Mouse (Mus musculus) thymus, adult 2 months (tissue): ENCODE data around the gene Ppcdc. TPM values are rescaled to one million over a fixed set of nuclear protein-coding genes. Genes with fewer than 3 reads are reported as not detected.
"Not testable (repeated sequence)": the region's sequence is repeated elsewhere in the genome, so short reads cannot be mapped to it uniquely, and the experiment has no call there.

Experiments
- DNase-seq: peaks from one replicate; pipeline ENCODE4 v3.0.0; 2021
- H3K27ac ChIP-seq: fragments of 200-500 bp; 2 replicates; pipeline ENCODE4 v1.5.1; 2012; ENCODE audit warnings: low read length, control low read depth; ENCODE audit not compliant: control insufficient read depth, insufficient read depth
- H3K27me3 ChIP-seq: fragments of 200-500 bp; 2 replicates; pipeline ENCODE4 v1.6.1; 2012; ENCODE audit warnings: mild to moderate bottlenecking, low read length, moderate library complexity, mixed read lengths; ENCODE audit not compliant: control insufficient read depth, insufficient read depth
- H3K36me3 ChIP-seq: fragments of 200-500 bp; 2 replicates; pipeline ENCODE4 v1.6.1; 2012; ENCODE audit warnings: mild to moderate bottlenecking, low read length, moderate library complexity; ENCODE audit not compliant: control insufficient read depth, insufficient read depth
- H3K4me1 ChIP-seq: fragments of 200-500 bp; replicated peaks from 2 replicates; pipeline ENCODE4 v1.6.1; 2012; ENCODE audit warnings: low read length; ENCODE audit not compliant: control insufficient read depth, insufficient read depth
- H3K4me3 ChIP-seq: fragments of 200-500 bp; 2 replicates; pipeline ENCODE4 v1.5.1; 2012; ENCODE audit warnings: mild to moderate bottlenecking, low read length, control low read depth, moderate library complexity; ENCODE audit not compliant: control insufficient read depth, insufficient read depth
- CTCF ChIP-seq: fragments of 200-500 bp; IDR thresholded peaks from 2 replicates; pipeline ENCODE4 v1.5.1; 2012; ENCODE audit warnings: mild to moderate bottlenecking, control low read depth, low read length, moderate library complexity, borderline replicate concordance; ENCODE audit not compliant: control insufficient read depth, poor library complexity, insufficient read depth; ENCODE audit errors: extremely low read depth
- POLR2A ChIP-seq: fragments of 200-500 bp; IDR thresholded peaks from 2 replicates; pipeline ENCODE4 v1.6.1; 2012; ENCODE audit warnings: mild to moderate bottlenecking, low read length, control low read depth, moderate library complexity; ENCODE audit not compliant: control insufficient read depth, poor library complexity, insufficient read depth; ENCODE audit errors: extremely low read depth
- WGBS: fragments of 180-500 bp; shearing (Covaris S2); methylation state at CpG from one replicate; pipeline ENCODE4 v1.1.7; 2018; 5-methylcytosine and 5-hydroxymethylcytosine counted together
- polyA plus RNA-seq: library from polyadenylated mRNA; depleted of rRNA; stranded (reverse); fragments of >200 nt; gene quantifications from 2 replicates; pipeline ENCODE4 v1.2.3, GENCODE M21; 2012

Ppcdc gene
- polyA plus RNA-seq, 1 experiment: 73.8 TPM

GRCm38 (mm10) chr9:57428391-57428790 is 11.5 kb downstream of the Ppcdc start:
- H3K4me1 ChIP-seq: peaks cover 12% of the 10 kb centered on the region

GRCm38 (mm10) chr9:57427937-57428336 is 12.0 kb downstream of the Ppcdc start:
- H3K36me3 ChIP-seq: no peaks in the 10 kb centered on the region

More at GRCm38 (mm10) chr9:57428391-57428790, 11.5 kb downstream of the Ppcdc start:
- DNase-seq: no peak
- Histone ChIP-seq H3K4me3 (no peak overlapping the region), H3K27ac (no peak overlapping the region), H3K36me3 (no peaks in the 10 kb centered on the region), H3K27me3 (no peaks in the 10 kb centered on the region)
- TF ChIP-seq CTCF (no peak), POLR2A (no peak)
- 82% methylated on average over 4 of the region's 4 CpGs for whole genome bisulfite sequencing

GRCm38 (mm10) chr9:57427123-57427522 is 12.8 kb downstream of the Ppcdc start:
- not testable (repeated sequence) for DNase-seq, H3K4me3 ChIP-seq, H3K36me3 ChIP-seq, H3K27ac ChIP-seq, H3K27me3 ChIP-seq, H3K4me1 ChIP-seq
- 82% methylated on average over 4 of the region's 4 CpGs for WGBS

More at GRCm38 (mm10) chr9:57427937-57428336, 12.0 kb downstream of the Ppcdc start:
- Histone ChIP-seq H3K27ac (no peak overlapping the region), H3K4me1 (peaks cover 7% of the 10 kb centered on the region), H3K4me3 (no peak overlapping the region), H3K27me3 (no peaks in the 10 kb centered on the region)
- DNase-seq: no peak
- WGBS: 86% methylated on average over 4 of the region's 4 CpGs
- TF ChIP-seq POLR2A: no peak
- no peak for TF ChIP-seq CTCF

- no peaks in the 10 kb centered on the region for H3K27me3 ChIP-seq
- no peaks in the 10 kb centered on the region for H3K36me3 ChIP-seq
- WGBS: 78% methylated on average over 3 of the region's 3 CpGs
- no peak for DNase-seq
- H3K4me1 ChIP-seq: peaks cover 17% of the 10 kb centered on the region
- H3K4me3 ChIP-seq: no peak overlapping the region
- H3K27ac ChIP-seq: no peak overlapping the region
- no peak for TF ChIP-seq CTCF
- no peak for TF ChIP-seq POLR2A
Measured at GRCm38 (mm10) chr9:57425116-57425515, 14.8 kb downstream of the Ppcdc start.

DNA sequence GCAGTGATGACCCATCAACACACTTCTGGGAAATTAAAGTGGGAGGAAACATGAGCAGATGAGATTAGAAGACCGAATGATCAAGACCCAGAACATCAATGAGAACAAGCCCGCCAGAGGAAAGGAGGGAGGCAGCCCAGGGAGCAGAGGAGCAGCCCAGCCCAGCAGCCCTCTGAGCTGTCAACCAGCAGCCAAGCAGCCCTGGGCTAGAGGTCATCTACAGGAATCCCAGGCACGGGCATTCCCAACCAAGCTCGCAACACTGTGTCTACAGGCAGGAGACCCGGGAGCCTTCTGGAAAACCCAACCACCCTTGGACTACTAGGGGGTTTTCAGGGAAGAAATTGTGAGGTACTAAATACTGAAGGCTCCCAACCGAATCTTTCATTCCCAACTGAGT is 15.9 kb downstream of the Ppcdc start:
- WGBS: 90% methylated on average over 6 of the region's 6 CpGs
- DNase-seq: no peak
- no peak overlapping the region for H3K27ac ChIP-seq
- peaks cover 20% of the 10 kb centered on the region for H3K4me1 ChIP-seq
- no peak for TF ChIP-seq CTCF
- TF ChIP-seq POLR2A: no peak
- H3K27me3 ChIP-seq: no peaks in the 10 kb centered on the region
- no peak overlapping the region for H3K4me3 ChIP-seq
- no peaks in the 10 kb centered on the region for H3K36me3 ChIP-seq

- 62% methylated on average over 5 of the region's 5 CpGs for WGBS
- Histone ChIP-seq H3K27me3 (no peaks in the 10 kb centered on the region), H3K36me3 (no peaks in the 10 kb centered on the region), H3K27ac (peak overlapping the region; percentile 68), H3K4me3 (no peak overlapping the region), H3K4me1 (peaks cover 20% of the 10 kb centered on the region)
- DNase-seq: no peak
- TF ChIP-seq CTCF: no peak
- no peak for TF ChIP-seq POLR2A
Measured at GRCm38 (mm10) chr9:57421688-57422111, 18.2 kb downstream of the Ppcdc start.

- Histone ChIP-seq H3K36me3 (no peaks in the 10 kb centered on the region), H3K27ac (peak overlapping the region; percentile 68), H3K4me1 (peaks cover 20% of the 10 kb centered on the region), H3K4me3 (peak overlapping the region; percentile 19; the same call in 1 of the 2 replicates), H3K27me3 (no peaks in the 10 kb centered on the region)
- DNase-seq: peak; percentile 81
- TF ChIP-seq CTCF: no peak
- TF ChIP-seq POLR2A: peak; percentile 44; the same call in 1 of the 2 replicates
- 9% methylated on average over 9 of the region's 9 CpGs for WGBS
Measured at GRCm38 (mm10) chr9:57421121-57421571, 18.8 kb downstream of the Ppcdc start.
